Mouse (Mus musculus) kidney, embryonic 16.5 days (tissue): Measurements from ENCODE around the gene Dnajc16. TPM values are rescaled to one million over a fixed set of nuclear protein-coding genes. Genes with fewer than 3 reads are reported as not detected.

Experiments
- ATAC-seq: fragments of 200-750 bp; cut with Nextera tagmentation; 2 replicates; pipeline ENCODE4 v1.8.0; 2017; ENCODE audit warnings: moderate TSS enrichment; ENCODE audit not compliant: low FRiP score, low TSS enrichment
- H3K27ac ChIP-seq: fragments of 300-500 bp; sonication (generic); 2 replicates; pipeline ENCODE4 v1.5.1; 2014; ENCODE audit warnings: low read length
- H3K27me3 ChIP-seq: fragments of 300-500 bp; sonication (generic); 2 replicates; pipeline ENCODE4 v1.6.1; 2014; ENCODE audit warnings: low read length, control low read depth, mixed read lengths; ENCODE audit not compliant: insufficient read depth
- H3K36me3 ChIP-seq: fragments of 300-500 bp; sonication (generic); 2 replicates; pipeline ENCODE4 v1.6.1; 2014; ENCODE audit warnings: low read length, control low read depth, mixed read lengths; ENCODE audit not compliant: insufficient read depth
- H3K4me1 ChIP-seq: fragments of 300-500 bp; sonication (generic); 2 replicates; pipeline ENCODE4 v1.6.1; 2014; ENCODE audit warnings: low read length, control low read depth, mixed read lengths; ENCODE audit not compliant: insufficient read depth
- H3K4me2 ChIP-seq: fragments of 300-500 bp; sonication (generic); replicated peaks from 2 replicates; pipeline ENCODE4 v1.6.1; 2014; ENCODE audit warnings: low read depth, low read length
- H3K4me3 ChIP-seq: fragments of 300-500 bp; sonication (generic); 2 replicates; pipeline ENCODE4 v1.5.1; 2014; ENCODE audit warnings: mild to moderate bottlenecking, low read length
- H3K9ac ChIP-seq: fragments of 300-500 bp; sonication (generic); replicated peaks from 2 replicates; pipeline ENCODE4 v1.6.1; 2014; ENCODE audit warnings: low read length
- H3K9me3 ChIP-seq: fragments of 300-500 bp; sonication (generic); 2 replicates; pipeline ENCODE4 v1.6.1; 2016; ENCODE audit warnings: low read length, control low read depth
- WGBS: fragments of 180-500 bp; shearing (Covaris S2); extraction: QIAGEN DNeasy Blood & Tissue Kit; methylation state at CpG from one replicate; pipeline ENCODE4 v1.1.7; 2014; 5-methylcytosine and 5-hydroxymethylcytosine counted together
- polyA plus RNA-seq: library from polyadenylated mRNA; unstranded; fragments of >200 nt; fragmentation: Nextera tagmentation; extraction: Ambion mirVana; gene quantifications from 2 replicates; pipeline ENCODE4 v1.2.1, GENCODE M21; 2015

Dnajc16 gene
- polyA plus RNA-seq, 1 experiment from 2014 or later: 5.4 TPM

GRCm38 (mm10) chr4:141821178-141821577 lies 30.4 kb upstream of the Dnajc16 start:
- Histone ChIP-seq H3K36me3 (no peaks in the 10 kb centered on the region), H3K27ac (no peak overlapping the region), H3K27me3 (no peaks in the 10 kb centered on the region), H3K9me3 (no peaks in the 10 kb centered on the region), H3K4me1 (no peaks in the 10 kb centered on the region), H3K9ac (no peak overlapping the region), H3K4me3 (no peak overlapping the region), H3K4me2 (no peak overlapping the region)
- no peak for ATAC-seq
- 58% methylated on average over 3 of the region's 3 CpGs for WGBS

GRCm38 (mm10) chr4:141819316-141819715 lies 28.6 kb upstream of the Dnajc16 start:
- Histone ChIP-seq H3K9ac (no peak overlapping the region), H3K4me3 (no peak overlapping the region), H3K9me3 (no peaks in the 10 kb centered on the region), H3K4me2 (no peak overlapping the region), H3K36me3 (no peaks in the 10 kb centered on the region), H3K27ac (no peak overlapping the region), H3K4me1 (no peaks in the 10 kb centered on the region), H3K27me3 (no peaks in the 10 kb centered on the region)
- 93% methylated on average over 7 of the region's 7 CpGs for WGBS
- no peak for ATAC-seq

GRCm38 (mm10) chr4:141818861-141819260 lies 28.1 kb upstream of the Dnajc16 start:
- Histone ChIP-seq H3K9ac (no peak overlapping the region), H3K4me2 (no peak overlapping the region), H3K4me1 (no peaks in the 10 kb centered on the region), H3K27me3 (no peaks in the 10 kb centered on the region), H3K4me3 (no peak overlapping the region), H3K36me3 (0 out of 2 replicates have a peak, but pooled peaks cover under 1% of the 10 kb centered on the region), H3K9me3 (no peaks in the 10 kb centered on the region), H3K27ac (no peak overlapping the region)
- ATAC-seq: no peak
- WGBS: 89% methylated on average over 13 of the region's 13 CpGs

GRCm38 (mm10) chr4:141817706-141818105 lies 27.0 kb upstream of the Dnajc16 start:
- 74% methylated on average over 10 of the region's 10 CpGs for WGBS
- no peak for ATAC-seq
- Histone ChIP-seq H3K4me1 (no peaks in the 10 kb centered on the region), H3K36me3 (0 out of 2 replicates have a peak, but pooled peaks cover 10% of the 10 kb centered on the region), H3K9ac (no peak overlapping the region), H3K27ac (no peak overlapping the region), H3K27me3 (no peaks in the 10 kb centered on the region), H3K4me3 (no peak overlapping the region), H3K9me3 (no peaks in the 10 kb centered on the region), H3K4me2 (no peak overlapping the region)

- H3K4me2 ChIP-seq: no peak overlapping the region
- no peak overlapping the region for H3K4me3 ChIP-seq
- H3K9ac ChIP-seq: no peak overlapping the region
- no peak for ATAC-seq
- no peak overlapping the region for H3K27ac ChIP-seq
- WGBS: 55% methylated on average over 14 of the region's 14 CpGs
- H3K27me3 ChIP-seq: no peaks in the 10 kb centered on the region
- no peaks in the 10 kb centered on the region for H3K9me3 ChIP-seq
- H3K4me1 ChIP-seq: no peaks in the 10 kb centered on the region
- H3K36me3 ChIP-seq: peaks cover 15% of the 10 kb centered on the region; the same call in 1 of the 2 replicates
Measured at GRCm38 (mm10) chr4:141816776-141817655, 26.3 kb upstream of the Dnajc16 start.

- H3K9me3 ChIP-seq: no peaks in the 10 kb centered on the region
- H3K27ac ChIP-seq: no peak overlapping the region
- no peak overlapping the region for H3K4me3 ChIP-seq
- peaks cover 22% of the 10 kb centered on the region; the same call in 1 of the 2 replicates for H3K36me3 ChIP-seq
- H3K9ac ChIP-seq: no peak overlapping the region
- H3K4me1 ChIP-seq: no peaks in the 10 kb centered on the region
- WGBS: 87% methylated on average over 7 of the region's 7 CpGs
- ATAC-seq: no peak
- no peak overlapping the region for H3K4me2 ChIP-seq
- no peaks in the 10 kb centered on the region for H3K27me3 ChIP-seq
Measured at GRCm38 (mm10) chr4:141816267-141816666, 25.5 kb upstream of the Dnajc16 start.

GRCm38 (mm10) chr4:141811375-141811774 lies 20.6 kb upstream of the Dnajc16 start:
- H3K27ac ChIP-seq: no peak overlapping the region
- H3K36me3 ChIP-seq: peaks cover 63% of the 10 kb centered on the region
- no peaks in the 10 kb centered on the region for H3K9me3 ChIP-seq
- WGBS: 98% methylated on average over 7 of the region's 7 CpGs
- no peak overlapping the region for H3K4me3 ChIP-seq
- no peaks in the 10 kb centered on the region for H3K27me3 ChIP-seq
- no peaks in the 10 kb centered on the region for H3K4me1 ChIP-seq
- no peak for ATAC-seq
- H3K9ac ChIP-seq: no peak overlapping the region
- H3K4me2 ChIP-seq: no peak overlapping the region

- no peak overlapping the region for H3K4me2 ChIP-seq
- H3K4me3 ChIP-seq: no peak overlapping the region
- H3K27ac ChIP-seq: no peak overlapping the region
- H3K9me3 ChIP-seq: no peaks in the 10 kb centered on the region
- H3K4me1 ChIP-seq: no peaks in the 10 kb centered on the region
- H3K36me3 ChIP-seq: peaks cover 67% of the 10 kb centered on the region
- no peaks in the 10 kb centered on the region for H3K27me3 ChIP-seq
- H3K9ac ChIP-seq: no peak overlapping the region
- WGBS: 96% methylated on average over 2 of the region's 2 CpGs
- ATAC-seq: no peak
Measured at GRCm38 (mm10) chr4:141810975-141811374, 20.2 kb upstream of the Dnajc16 start.

- H3K27ac ChIP-seq: no peak overlapping the region
- H3K36me3 ChIP-seq: peaks cover 77% of the 10 kb centered on the region
- no peaks in the 10 kb centered on the region for H3K27me3 ChIP-seq
- WGBS: 81% methylated on average over 8 of the region's 8 CpGs
- no peak for ATAC-seq
- H3K9me3 ChIP-seq: no peaks in the 10 kb centered on the region
- H3K9ac ChIP-seq: no peak overlapping the region
- no peak overlapping the region for H3K4me2 ChIP-seq
- H3K4me3 ChIP-seq: no peak overlapping the region
- H3K4me1 ChIP-seq: no peaks in the 10 kb centered on the region
Measured at GRCm38 (mm10) chr4:141809850-141810464, 19.2 kb upstream of the Dnajc16 start.

GRCm38 (mm10) chr4:141805886-141806285 lies 15.2 kb upstream of the Dnajc16 start:
- Histone ChIP-seq H3K27ac (no peak overlapping the region), H3K9me3 (no peaks in the 10 kb centered on the region), H3K27me3 (no peaks in the 10 kb centered on the region), H3K4me2 (no peak overlapping the region), H3K4me3 (no peak overlapping the region), H3K9ac (no peak overlapping the region), H3K4me1 (no peaks in the 10 kb centered on the region), H3K36me3 (peaks cover 73% of the 10 kb centered on the region)
- whole genome bisulfite sequencing: 97% methylated on average over 8 of the region's 8 CpGs
- no peak for ATAC-seq
